Mouse (Mus musculus): ENCODE data around the gene Olfr129.

- TF ChIP-seq CTCF (IDR thresholded peaks at IDR 0.05; ENCODE audit: low read depth) (no peak), EP300 (optimal IDR thresholded peaks at IDR 0.05) (no peak)
Observed at GRCm38 (mm10) chr17:38016341-38016740, 43.5 kb downstream of the Olfr129 start.
